Mouse (Mus musculus) layer of hippocampus, postnatal 25 days (tissue): ENCODE measurements around the gene Bpifa5. TPM values are rescaled to one million over a fixed set of nuclear protein-coding genes. Genes with fewer than 3 reads are reported as not detected.
"Not testable (repeated sequence)": the region's sequence is repeated elsewhere in the genome, so short reads cannot be mapped to it uniquely, and the experiment has no call there.

Source experiments
- DNase-seq, 2 experiments: peaks; one replicate each; pipeline ENCODE4 v3.0.0; 2022; ENCODE audit warnings: mixed read lengths in 2 of 2, low spot score in 1 of 2; ENCODE audit errors: extremely low spot score in 1 of 2
- total RNA-seq, 2 experiments: library from RNA; stranded (reverse); gene quantifications; 2 replicates each; pipeline ENCODE4 v1.2.3; 2021

Gene Bpifa5
- not detected for total RNA-seq

- no peak for DNase-seq
Observed at GRCm38 (mm10) chr2:154162307-154162706, at the start of gene Bpifa5. Gene Bpifa5, plus strand, starts transcription at chr2:154162607.

GRCm38 (mm10) chr2:154117381-154117780 lies 45.0 kb upstream of the Bpifa5 start:
- no peak for DNase-seq

GRCm38 (mm10) chr2:154130120-154130519 lies 32.3 kb upstream of the Bpifa5 start, which contains the start of gene Bpifa3:
Gene Bpifa3, plus strand, starts transcription at chr2:154130336.
- DNase-seq = no peak

- DNase-seq = no peak
Observed at GRCm38 (mm10) chr2:154142580-154142979, 19.8 kb upstream of the Bpifa5 start, which contains the start of gene Bpifa1. Gene Bpifa1, plus strand, starts transcription at chr2:154142880.

GRCm38 (mm10) chr2:154143735-154144134 lies 18.7 kb upstream of the Bpifa5 start:
- no peak for DNase-seq

- DNase-seq = no peak
Observed at GRCm38 (mm10) chr2:154147496-154147895, 14.9 kb upstream of the Bpifa5 start.

- DNase-seq = peak; percentile 48 to 71
Observed at GRCm38 (mm10) chr2:154158433-154158832, 4.0 kb upstream of the Bpifa5 start.

GRCm38 (mm10) chr2:154163306-154163705 lies 899 bp downstream of the Bpifa5 start:
- DNase-seq = no peak

- DNase-seq = no peak
Observed at GRCm38 (mm10) chr2:154169172-154169571, 6.8 kb downstream of the Bpifa5 start.

GRCm38 (mm10) chr2:154171621-154172020 lies 9.2 kb downstream of the Bpifa5 start:
- DNase-seq = no peak

GRCm38 (mm10) chr2:154173313-154173712 lies 10.9 kb downstream of the Bpifa5 start:
- DNase-seq = peak in 1 of 2 experiments; percentile 47

GRCm38 (mm10) chr2:154181900-154182299 lies 19.5 kb downstream of the Bpifa5 start:
- not testable (repeated sequence) for DNase-seq

GRCm38 (mm10) chr2:154183061-154183460 lies 20.7 kb downstream of the Bpifa5 start:
- not testable (repeated sequence) for DNase-seq

GRCm38 (mm10) chr2:154185319-154185718 lies 22.9 kb downstream of the Bpifa5 start:
- no peak for DNase-seq

- no peak for DNase-seq
Observed at GRCm38 (mm10) chr2:154185748-154186147, 23.3 kb downstream of the Bpifa5 start.

GRCm38 (mm10) chr2:154187468-154187867 lies 25.1 kb downstream of the Bpifa5 start:
- no peak for DNase-seq

- no peak for DNase-seq
Observed at GRCm38 (mm10) chr2:154189877-154190434, 27.5 kb downstream of the Bpifa5 start.

- DNase-seq = no peak
Observed at GRCm38 (mm10) chr2:154190546-154191258, 28.3 kb downstream of the Bpifa5 start, which contains the start of gene Bpifb1. Gene Bpifb1, plus strand, starts transcription at chr2:154190818.

- no peak for DNase-seq
Observed at GRCm38 (mm10) chr2:154192141-154192540, 29.7 kb downstream of the Bpifa5 start.

GRCm38 (mm10) chr2:154193071-154193470 lies 30.7 kb downstream of the Bpifa5 start:
- no peak for DNase-seq

- no peak for DNase-seq
Observed at GRCm38 (mm10) chr2:154193994-154194504, 31.6 kb downstream of the Bpifa5 start.

GRCm38 (mm10) chr2:154197036-154197435 lies 34.6 kb downstream of the Bpifa5 start:
- no peak for DNase-seq
